8 mouse cellular contexts compared by ENCODE assay signal in the genomic region with DNA sequence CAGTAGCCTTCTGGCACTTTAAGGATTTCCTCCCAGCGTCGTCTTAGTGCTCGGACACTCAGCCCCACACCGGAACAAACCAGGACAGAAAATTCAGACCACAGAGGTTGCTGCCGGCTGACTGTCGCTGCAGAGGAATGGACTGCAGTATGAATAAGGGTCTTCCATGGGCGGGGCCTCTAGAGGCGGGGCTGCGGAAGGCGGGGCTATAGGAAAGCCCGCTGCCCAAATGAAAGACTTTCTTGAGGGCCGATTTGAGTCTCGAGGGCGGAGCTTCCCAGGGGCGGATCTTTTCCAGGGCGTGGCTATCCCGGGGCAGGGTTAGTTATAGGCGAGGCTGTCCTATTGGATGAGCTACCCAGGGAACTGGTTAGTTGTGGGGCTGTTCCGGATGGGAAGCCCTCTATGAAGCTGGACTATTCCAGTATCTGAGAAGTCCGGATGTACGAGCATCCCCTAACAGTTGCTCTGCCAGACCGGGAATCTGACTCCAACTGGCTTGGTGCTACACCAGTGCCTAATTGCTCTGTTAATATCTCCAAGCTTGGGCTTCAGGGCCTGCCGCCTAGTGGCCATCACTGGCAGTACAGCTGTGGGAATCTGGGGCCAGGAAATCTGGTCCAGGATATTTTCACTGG. TPM values are rescaled to one million over a fixed set of nuclear protein-coding genes. Genes with fewer than 3 reads are reported as not detected.
DNase-seq lines count a peak whose midpoint lies in the region; ATAC-seq lines count a peak whose summit lies in the region.

A gene (minus strand): TSS at position 343 of the 638 bp plus-strand sequence.

- H3K4me1 ChIP-seq in embryonic facial prominence, embryonic 13.5 days: 0 out of 2 replicates have a peak, but pooled peaks cover 2% of the 10 kb centered on the region
- no peaks in the 10 kb centered on the region for H3K4me1 ChIP-seq in limb, embryonic 10.5 days
- 0 out of 2 replicates have a peak, but pooled peaks cover 4% of the 10 kb centered on the region for H3K4me1 ChIP-seq in midbrain, embryonic 12.5 days

- H3K9me3 ChIP-seq in embryonic facial prominence, embryonic 13.5 days: no peaks in the 10 kb centered on the region
- H3K9me3 ChIP-seq in limb, embryonic 10.5 days (replicated peaks): no peaks in the 10 kb centered on the region
- no peaks in the 10 kb centered on the region for H3K9me3 ChIP-seq in midbrain, embryonic 12.5 days

- H3K4me2 ChIP-seq in embryonic facial prominence, embryonic 13.5 days: peak within 1 kb of the TSS; percentile 66
- peak within 1 kb of the TSS; percentile 53 for H3K4me2 ChIP-seq in midbrain, embryonic 12.5 days (replicated peaks)

- under 1% methylated on average over 23 of the region's 23 CpGs for WGBS in embryonic facial prominence, embryonic 13.5 days
- under 1% methylated on average over 23 of the region's 23 CpGs for WGBS in limb, embryonic 10.5 days
- WGBS in midbrain, embryonic 12.5 days: under 1% methylated on average over 23 of the region's 23 CpGs

- no peak for ATAC-seq in CD4-positive, CD25-positive, alpha-beta regulatory T cell, adult 4 months
- peak; percentile 94 for ATAC-seq in embryonic facial prominence, embryonic 13.5 days (ENCODE audit: insufficient number of reproducible peaks, insufficient read depth, low FRiP score, low TSS enrichment, low read depth)
- ATAC-seq in midbrain, embryonic 12.5 days (ENCODE audit: low FRiP score, low read depth): peak; percentile 99

- no peaks in the 10 kb centered on the region for H3K27me3 ChIP-seq in embryonic facial prominence, embryonic 13.5 days
- H3K27me3 ChIP-seq in limb, embryonic 10.5 days (ENCODE audit: low read depth, poor library complexity, severe bottlenecking): no peaks in the 10 kb centered on the region
- H3K27me3 ChIP-seq in midbrain, embryonic 12.5 days: no peaks in the 10 kb centered on the region

- H3K36me3 ChIP-seq in embryonic facial prominence, embryonic 13.5 days: no peaks in the 10 kb centered on the region
- no peaks in the 10 kb centered on the region for H3K36me3 ChIP-seq in limb, embryonic 10.5 days
- no peaks in the 10 kb centered on the region for H3K36me3 ChIP-seq in midbrain, embryonic 12.5 days

- peak within 1 kb of the TSS; percentile 42 for H3K4me3 ChIP-seq in embryonic facial prominence, embryonic 13.5 days
- peak within 1 kb of the TSS; percentile 49 for H3K4me3 ChIP-seq in limb, embryonic 10.5 days
- peak within 1 kb of the TSS; percentile 33 for H3K4me3 ChIP-seq in midbrain, embryonic 12.5 days

- no peak within 1 kb of the TSS for H3K27ac ChIP-seq in embryonic facial prominence, embryonic 13.5 days
- no peak within 1 kb of the TSS for H3K27ac ChIP-seq in limb, embryonic 10.5 days
- no peak within 1 kb of the TSS for H3K27ac ChIP-seq in midbrain, embryonic 12.5 days (replicated peaks)

- 0 out of 2 replicates have a peak within 1 kb of the TSS, but pooled peaks have one; percentile 40 for H3K9ac ChIP-seq in embryonic facial prominence, embryonic 13.5 days
- H3K9ac ChIP-seq in midbrain, embryonic 12.5 days (replicated peaks): no peak within 1 kb of the TSS

- peak; percentile 22 for DNase-seq in CD4-positive, CD25-positive, alpha-beta regulatory T cell, adult 2 months (ENCODE audit: low read depth, low spot score)
- peak; percentile 95 to 96 for DNase-seq in heart, adult 18-20 months
- DNase-seq in kidney, adult 18-20 months: peak; percentile 92
- peak; percentile 86 for DNase-seq in limb, embryonic 10.5 days (ENCODE audit: low spot score)
- peak; percentile 25 to 38 for DNase-seq in spleen, adult 18-20 months

RNA-seq across cellular contexts. Expression of the gene that starts here (rescaled TPM):
- polyA plus RNA-seq in CD4-positive, CD25-positive, alpha-beta regulatory T cell, adult 4 months (2017; shearing (Covaris generic)): not detected
- 4.3 and 5.3 TPM in 2 replicates for polyA plus RNA-seq in embryonic facial prominence, embryonic 13.5 days (2015; fragmentation: Nextera tagmentation; extraction: Ambion mirVana)
- 1 to 10 TPM; 2.8 to 5.0 TPM for total RNA-seq in heart, adult 18-20 months (2021)
- polyA plus RNA-seq in limb, embryonic 10.5 days (2016; fragmentation: Nextera tagmentation; extraction: Ambion mirVana): 3.9 and 5.3 TPM in 2 replicates
- 3.2 TPM in 2 replicates for polyA plus RNA-seq in midbrain, embryonic 12.5 days (2016; fragmentation: Nextera tagmentation; extraction: Ambion mirVana)

Comparison
In these comparisons a context has a peak if more than half of its experiments do, and no peak if none do; other contexts are left out.
1. DNase-seq: peak in every context shown above with its lines; median percentile 96 in heart, adult 18-20 months; 92 in kidney, adult 18-20 months; 86 in limb, embryonic 10.5 days; 32 in spleen, adult 18-20 months; 22 in CD4-positive, CD25-positive, alpha-beta regulatory T cell, adult 2 months.